Mouse (Mus musculus) stomach, postnatal 0 days (tissue): ENCODE measurements around the gene Ddx6.

Source experiments
- CTCF ChIP-seq: IDR thresholded peaks from 2 replicates; pipeline ENCODE4 v1.5.1; 2016; ENCODE audit warnings: antibody characterized with exemption, low read depth, mild to moderate bottlenecking, moderate library complexity
- EP300 ChIP-seq: optimal IDR thresholded peaks from 2 replicates; pipeline ENCODE3; 2016; ENCODE audit warnings: antibody characterized with exemption

DNA sequence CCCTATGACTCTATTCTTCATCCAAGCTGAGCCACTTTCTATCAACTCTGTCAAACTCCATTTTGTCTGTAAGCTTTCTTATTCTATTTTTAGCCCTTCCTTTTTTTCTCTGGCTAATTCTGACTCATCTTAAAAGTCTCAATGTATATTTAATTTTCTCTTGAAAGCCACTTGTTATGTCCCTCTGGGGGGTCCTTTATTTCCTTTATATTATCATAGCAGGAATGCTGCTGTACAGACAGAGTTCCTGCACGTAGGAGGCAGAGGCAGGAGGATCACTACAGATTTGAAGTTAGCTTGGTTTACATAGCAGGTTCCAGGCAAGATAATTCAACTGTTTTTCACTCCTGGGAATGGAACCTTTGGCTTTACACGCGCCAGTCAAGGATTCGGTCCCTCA is 11.5 kb upstream of the Ddx6 start:
- TF ChIP-seq CTCF (no peak), EP300 (no peak)
